Mouse (Mus musculus): Measurements from ENCODE around the gene Psmd13. TPM values are rescaled to one million over a fixed set of nuclear protein-coding genes. Genes with fewer than 3 reads are reported as not detected.

Psmd13 gene
- polyA plus RNA-seq, 1 experiment from 2014 or later, result 112 TPM

GRCm38 (mm10) chr7:140920418-140921029, 38.8 kb downstream of the Psmd13 start, which contains the start of gene Nlrp6:
Gene Nlrp6 (plus strand): TSS chr7:140920902.
- WGBS (ENCODE audit: insufficient replicate concordance), result 57% methylated on average over 8 of the region's 8 CpGs
- H3K9ac ChIP-seq (replicated peaks), result no peak within 1 kb of the TSS
- H3K4me3 ChIP-seq (ENCODE audit: low read depth, low read length), result no peak within 1 kb of the TSS
- H3K27me3 ChIP-seq (ENCODE audit: insufficient read depth, low read length), result peaks cover 27% of the 10 kb centered on the region
- no peaks in the 10 kb centered on the region; the same call in 1 of the 2 replicates for H3K36me3 ChIP-seq (replicated peaks; ENCODE audit: insufficient read depth, low read length)
- DNase-seq (no peak), ATAC-seq (no peak)
- TF ChIP-seq CTCF (IDR thresholded peaks at IDR 0.05; ENCODE audit: low read depth) (no peak), EP300 (IDR thresholded peaks at IDR 0.05; ENCODE audit: low read depth) (no peak)
- H3K9me3 ChIP-seq (ENCODE audit: low read length), result no peaks in the 10 kb centered on the region
- no peak within 1 kb of the TSS for H3K4me2 ChIP-seq (ENCODE audit: low read depth, low read length)
- peaks cover 11% of the 10 kb centered on the region for H3K4me1 ChIP-seq (ENCODE audit: insufficient read depth)
- H3K27ac ChIP-seq (ENCODE audit: low read depth), result no peak within 1 kb of the TSS

GRCm38 (mm10) chr7:140921225-140921975, 39.6 kb downstream of the Psmd13 start:
- H3K9ac ChIP-seq (replicated peaks), result no peak overlapping the region
- no peak for TF ChIP-seq EP300 (IDR thresholded peaks at IDR 0.05; ENCODE audit: low read depth)
- no peak overlapping the region for H3K27ac ChIP-seq (ENCODE audit: low read depth)
- DNase-seq, result no peak
- 33% methylated on average over 22 of the region's 22 CpGs for WGBS (ENCODE audit: insufficient replicate concordance)
- H3K27me3 ChIP-seq (ENCODE audit: insufficient read depth, low read length), result peaks cover 27% of the 10 kb centered on the region
- ATAC-seq, result no peak
- H3K36me3 ChIP-seq (replicated peaks; ENCODE audit: insufficient read depth, low read length), result no peaks in the 10 kb centered on the region; the same call in 1 of the 2 replicates
- H3K9me3 ChIP-seq (ENCODE audit: low read length), result no peaks in the 10 kb centered on the region
- no peak overlapping the region for H3K4me2 ChIP-seq (ENCODE audit: low read depth, low read length)
- peaks cover 11% of the 10 kb centered on the region for H3K4me1 ChIP-seq (ENCODE audit: insufficient read depth)
- no peak overlapping the region for H3K4me3 ChIP-seq (ENCODE audit: low read depth, low read length)

DNA sequence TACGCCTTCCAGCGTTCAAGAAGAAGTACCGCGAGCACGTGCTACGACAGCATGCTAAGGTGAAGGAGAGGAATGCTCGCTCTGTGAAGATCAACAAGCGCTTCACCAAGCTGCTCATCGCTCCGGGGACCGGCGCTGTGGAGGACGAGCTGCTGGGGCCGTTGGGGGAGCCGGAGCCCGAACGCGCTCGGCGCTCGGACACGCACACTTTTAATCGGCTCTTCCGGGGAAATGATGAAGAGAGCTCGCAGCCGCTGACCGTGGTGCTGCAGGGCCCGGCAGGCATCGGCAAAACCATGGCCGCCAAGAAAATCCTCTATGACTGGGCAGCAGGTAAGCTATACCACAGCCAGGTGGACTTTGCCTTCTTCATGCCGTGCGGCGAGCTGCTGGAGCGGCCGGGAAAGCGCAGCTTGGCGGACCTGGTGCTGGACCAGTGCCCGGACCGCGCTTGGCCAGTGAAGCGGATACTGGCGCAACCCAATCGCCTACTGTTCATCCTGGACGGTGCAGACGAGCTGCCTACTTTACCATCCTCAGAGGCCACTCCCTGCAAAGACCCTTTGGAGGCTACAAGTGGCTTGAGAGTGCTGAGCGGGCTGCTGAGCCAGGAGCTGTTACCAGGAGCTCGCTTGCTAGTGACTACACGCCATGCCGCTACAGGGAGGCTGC, 40.8 kb downstream of the Psmd13 start:
- peaks cover 11% of the 10 kb centered on the region for H3K4me1 ChIP-seq (ENCODE audit: insufficient read depth)
- no peaks in the 10 kb centered on the region; the same call in 1 of the 2 replicates for H3K36me3 ChIP-seq (replicated peaks; ENCODE audit: insufficient read depth, low read length)
- peaks cover 27% of the 10 kb centered on the region for H3K27me3 ChIP-seq (ENCODE audit: insufficient read depth, low read length)
- DNase-seq, result peak; percentile 72
- WGBS (ENCODE audit: insufficient replicate concordance), result 2% methylated on average over 49 of the region's 49 CpGs
- peak overlapping the region; percentile 27 for H3K4me3 ChIP-seq (ENCODE audit: low read depth, low read length)
- peak; percentile 81 for ATAC-seq
- H3K27ac ChIP-seq (ENCODE audit: low read depth), result no peak overlapping the region
- H3K4me2 ChIP-seq (ENCODE audit: low read depth, low read length), result peak overlapping the region; percentile 59
- no peak overlapping the region for H3K9ac ChIP-seq (replicated peaks)
- no peak for TF ChIP-seq EP300 (IDR thresholded peaks at IDR 0.05; ENCODE audit: low read depth)
- no peak for TF ChIP-seq CTCF (IDR thresholded peaks at IDR 0.05; ENCODE audit: low read depth)
- H3K9me3 ChIP-seq (ENCODE audit: low read length), result no peaks in the 10 kb centered on the region

GRCm38 (mm10) chr7:140923070-140923775, 41.5 kb downstream of the Psmd13 start:
- no peak overlapping the region for H3K27ac ChIP-seq (ENCODE audit: low read depth)
- H3K36me3 ChIP-seq (replicated peaks; ENCODE audit: insufficient read depth, low read length), result peaks cover 2% of the 10 kb centered on the region
- peaks cover 11% of the 10 kb centered on the region for H3K4me1 ChIP-seq (ENCODE audit: insufficient read depth)
- no peaks in the 10 kb centered on the region for H3K9me3 ChIP-seq (ENCODE audit: low read length)
- no peak overlapping the region for H3K4me3 ChIP-seq (ENCODE audit: low read depth, low read length)
- ATAC-seq (no peak), DNase-seq (no peak)
- TF ChIP-seq CTCF (IDR thresholded peaks at IDR 0.05; ENCODE audit: low read depth) (no peak), EP300 (IDR thresholded peaks at IDR 0.05; ENCODE audit: low read depth) (no peak)
- H3K4me2 ChIP-seq (ENCODE audit: low read depth, low read length), result peak overlapping the region; percentile 59
- H3K9ac ChIP-seq (replicated peaks), result no peak overlapping the region
- 26% methylated on average over 30 of the region's 30 CpGs for WGBS (ENCODE audit: insufficient replicate concordance)
- H3K27me3 ChIP-seq (ENCODE audit: insufficient read depth, low read length), result peaks cover 27% of the 10 kb centered on the region

DNA sequence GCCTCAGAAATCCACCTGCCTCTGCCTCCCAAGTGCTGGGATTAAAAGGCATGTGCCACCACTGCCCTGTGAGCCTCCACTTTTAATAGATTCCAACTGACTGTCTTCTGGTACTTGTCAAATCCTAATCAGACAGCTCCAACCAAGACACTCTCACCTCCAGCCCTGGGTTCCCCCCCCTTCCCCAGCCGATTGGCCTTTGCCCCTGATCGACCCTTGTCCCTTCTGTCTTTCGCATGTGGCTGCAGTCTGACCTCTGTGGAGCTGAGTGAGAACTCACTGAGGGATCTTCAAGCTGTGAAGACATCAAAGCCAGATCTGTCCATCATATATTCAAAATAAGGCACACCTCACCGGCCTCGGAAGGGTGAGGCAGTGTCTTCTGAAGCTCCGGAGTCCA, 45.4 kb downstream of the Psmd13 start:
- ATAC-seq (no peak; the same call in 1 of the 2 replicates), DNase-seq (no peak)
- TF ChIP-seq EP300 (IDR thresholded peaks at IDR 0.05; ENCODE audit: low read depth), result no peak
- TF ChIP-seq CTCF (IDR thresholded peaks at IDR 0.05; ENCODE audit: low read depth), result no peak
- Histone ChIP-seq H3K9ac (replicated peaks) (no peak overlapping the region), H3K36me3 (replicated peaks; ENCODE audit: insufficient read depth, low read length) (peaks cover 11% of the 10 kb centered on the region; the same call in 1 of the 2 replicates), H3K27ac (ENCODE audit: low read depth) (no peak overlapping the region), H3K4me1 (ENCODE audit: insufficient read depth) (peaks cover 5% of the 10 kb centered on the region), H3K9me3 (ENCODE audit: low read length) (no peaks in the 10 kb centered on the region), H3K4me2 (ENCODE audit: low read depth, low read length) (no peak overlapping the region), H3K4me3 (ENCODE audit: low read depth, low read length) (no peak overlapping the region), H3K27me3 (ENCODE audit: insufficient read depth, low read length) (peaks cover 18% of the 10 kb centered on the region)
- 70% methylated on average over 6 of the region's 6 CpGs for WGBS (ENCODE audit: insufficient replicate concordance)

Data from liver, postnatal 0 days (tissue).